Mouse (Mus musculus) embryo, embryonic 10 days (tissue): Measurements from ENCODE around the gene Ccnt1.
"Not testable (repeated sequence)": the region's sequence is repeated elsewhere in the genome, so short reads cannot be mapped to it uniquely, and the experiment has no call there.

Experiments
- DNase-seq: peaks from one replicate; pipeline ENCODE4 v3.0.0-alpha.2; 2015; ENCODE audit warnings: low spot score

Ccnt1 gene

GRCm38 (mm10) chr15:98543341-98543740 lies 27.4 kb downstream of the Ccnt1 start:
- no peak for DNase-seq

GRCm38 (mm10) chr15:98541064-98541463 lies 29.7 kb downstream of the Ccnt1 start:
- no peak for DNase-seq

- no peak for DNase-seq
Measured at GRCm38 (mm10) chr15:98537923-98538322, 32.8 kb downstream of the Ccnt1 start.

- DNase-seq, result no peak
Measured at GRCm38 (mm10) chr15:98536828-98537510, 33.8 kb downstream of the Ccnt1 start.

- DNase-seq, result no peak
Measured at GRCm38 (mm10) chr15:98535921-98536320, 34.8 kb downstream of the Ccnt1 start.

- DNase-seq, result peak; percentile 99
Measured at GRCm38 (mm10) chr15:98533881-98534627, 36.7 kb downstream of the Ccnt1 start, which contains the start of gene Kansl2. Kansl2 (minus strand) TSS chr15:98534264.

GRCm38 (mm10) chr15:98533035-98533531 lies 37.6 kb downstream of the Ccnt1 start:
- DNase-seq, result peak; percentile 13

GRCm38 (mm10) chr15:98532281-98532680 lies 38.4 kb downstream of the Ccnt1 start:
- DNase-seq, result no peak

GRCm38 (mm10) chr15:98528066-98528563 lies 42.6 kb downstream of the Ccnt1 start:
- no peak for DNase-seq

- DNase-seq, result no peak
Measured at GRCm38 (mm10) chr15:98527056-98527771, 43.5 kb downstream of the Ccnt1 start.

GRCm38 (mm10) chr15:98526057-98526456 lies 44.7 kb downstream of the Ccnt1 start:
- DNase-seq, result no peak

- DNase-seq, result no peak
Measured at GRCm38 (mm10) chr15:98521245-98521644, 49.5 kb downstream of the Ccnt1 start.

- DNase-seq, result peak; percentile 72
Measured at GRCm38 (mm10) chr15:98517380-98518355, 53.1 kb downstream of the Ccnt1 start.

GRCm38 (mm10) chr15:98514845-98515244 lies 55.9 kb downstream of the Ccnt1 start:
- not testable (repeated sequence) for DNase-seq

- no peak for DNase-seq
Measured at GRCm38 (mm10) chr15:98514146-98514545, 56.6 kb downstream of the Ccnt1 start.

- not testable (repeated sequence) for DNase-seq
Measured at GRCm38 (mm10) chr15:98513676-98514075, 57.0 kb downstream of the Ccnt1 start.

GRCm38 (mm10) chr15:98512799-98513321 lies 57.9 kb downstream of the Ccnt1 start:
- DNase-seq, result no peak

- no peak for DNase-seq
Measured at GRCm38 (mm10) chr15:98512232-98512631, 58.5 kb downstream of the Ccnt1 start.

- no peak for DNase-seq
Measured at GRCm38 (mm10) chr15:98511386-98511928, 59.3 kb downstream of the Ccnt1 start.
